Mouse (Mus musculus) testis, adult 2 months (tissue): ENCODE measurements around the gene Foxk1.

ENCODE experiments used
- CTCF ChIP-seq: fragments of 200-500 bp; IDR thresholded peaks from 2 replicates; pipeline ENCODE4 v1.5.1; 2012; ENCODE audit warnings: low read depth, mild to moderate bottlenecking, inconsistent platforms, low read length, moderate library complexity; ENCODE audit not compliant: control insufficient read depth, insufficient read depth, insufficient replicate concordance
- POLR2A ChIP-seq: fragments of 200-500 bp; IDR thresholded peaks from 2 replicates; pipeline ENCODE4 v1.6.1; 2012; ENCODE audit warnings: low read depth, mild to moderate bottlenecking, inconsistent platforms, low read length, moderate library complexity; ENCODE audit not compliant: control insufficient read depth

GRCm38 (mm10) chr5:142355144-142355543, 46.2 kb upstream of the Foxk1 start:
- TF ChIP-seq CTCF (no peak), POLR2A (no peak)
